Mouse (Mus musculus): ENCODE measurements around the gene Txnrd1. TPM values are rescaled to one million over a fixed set of nuclear protein-coding genes. Genes with fewer than 3 reads are reported as not detected.

Txnrd1 gene
- polyA plus RNA-seq, 1 experiment from 2014 or later = 170 TPM

Other genes with a start within 250 kb of the Txnrd1 start
- 44.3 and 49.0 TPM in 2 replicates for gene 1190007I07Rik, start 210.7 kb upstream of the Txnrd1 start, polyA plus RNA-seq (2014; fragmentation: Nextera tagmentation; extraction: Ambion mirVana)
- 250 and 262 TPM in 2 replicates for gene Tdg, start 204.1 kb upstream of the Txnrd1 start, polyA plus RNA-seq (2014; fragmentation: Nextera tagmentation; extraction: Ambion mirVana)
- gene Glt8d2, start 143.3 kb upstream of the Txnrd1 start, polyA plus RNA-seq (2014; fragmentation: Nextera tagmentation; extraction: Ambion mirVana) = 5.1 and 6.2 TPM in 2 replicates
- gene Hcfc2, start 137.8 kb upstream of the Txnrd1 start, polyA plus RNA-seq (2014; fragmentation: Nextera tagmentation; extraction: Ambion mirVana) = 32.2 and 33.6 TPM in 2 replicates
- gene Nfyb, start 69.8 kb upstream of the Txnrd1 start, polyA plus RNA-seq (2014; fragmentation: Nextera tagmentation; extraction: Ambion mirVana) = 74.4 and 84.4 TPM in 2 replicates
- gene Eid3, start 32.7 kb downstream of the Txnrd1 start, polyA plus RNA-seq (2014; fragmentation: Nextera tagmentation; extraction: Ambion mirVana) = 0.52 and 0.62 TPM in 2 replicates
- gene Chst11, start 151.5 kb downstream of the Txnrd1 start, polyA plus RNA-seq (2014; fragmentation: Nextera tagmentation; extraction: Ambion mirVana) = 2.0 and 3.0 TPM in 2 replicates